Mouse (Mus musculus): Measurements from ENCODE around the gene Gm10837.
A peak's percentile ranks its signal among the peaks of the same experiment; 100 is the strongest.

Gene Gm10837

GRCm38 (mm10) chr14:122534017-122534924 lies 43.9 kb downstream of the Gm10837 start, which contains the start of gene Pcca:
Gene Pcca (plus strand): TSS chr14:122534324.
- peak; percentile 91 for DNase-seq (ENCODE audit: low read depth, low spot score)

- DNase-seq (ENCODE audit: low read depth, low spot score) = no peak
These were observed 45.6 kb downstream of the Gm10837 start for GRCm38 (mm10) chr14:122535986-122536385.

All from retina, adult 2 months (tissue).